Mouse (Mus musculus) macrophage (primary cell): Measurements from ENCODE around the gene Tfdp1. TPM values are rescaled to one million over a fixed set of nuclear protein-coding genes. Genes with fewer than 3 reads are reported as not detected.
"Not testable (repeated sequence)": the region's sequence is repeated elsewhere in the genome, so short reads cannot be mapped to it uniquely, and the experiment has no call there.

ENCODE experiments used
- H3K27ac ChIP-seq: fragments of 350-480 bp; formaldehyde crosslinking; 2 replicates; pipeline ENCODE4 v1.9.0; 2021
- H3K36me3 ChIP-seq: fragments of 350-480 bp; formaldehyde crosslinking; 2 replicates; pipeline ENCODE4 v1.9.0; 2021; ENCODE audit errors: inconsistent target
- H3K4me3 ChIP-seq: fragments of 350-480 bp; formaldehyde crosslinking; 2 replicates; pipeline ENCODE4 v1.9.0; 2021; ENCODE audit errors: inconsistent target
- H3K79me2 ChIP-seq: fragments of 350-480 bp; formaldehyde crosslinking; 2 replicates; pipeline ENCODE4 v1.9.0; 2021; ENCODE audit errors: inconsistent target
- WGBS: methylation state at CpG from one replicate; pipeline ENCODE4 v1.1.7; 2026; ENCODE audit warnings: inconsistent platforms; ENCODE audit not compliant: missing documents; 5-methylcytosine and 5-hydroxymethylcytosine counted together
- polyA plus RNA-seq: library from polyadenylated mRNA; stranded (reverse); fragments of 250-400 nt; gene quantifications from 3 replicates; pipeline ENCODE4 v1.2.4, GENCODE M21; 2018; ENCODE audit warnings: inconsistent platforms
- total RNA-seq, 78 experiments: library from RNA; depleted of rRNA; stranded (reverse); fragments of 250-400 nt; gene quantifications; 1 replicate in 9 of 78; 2 replicates in 24 of 78; 3 replicates in 43 of 78; 4 replicates in 2 of 78; pipeline ENCODE4 v1.2.4; 2018; ENCODE audit warnings: inconsistent platforms in 56 of 78

The Tfdp1 gene
- total RNA-seq (2018; cell fraction: chromatin; rRNA removed), result 10 to 100 TPM; 21.8 to 73.0 (median 43.9) TPM
- 10 to 100 TPM; 21.7 to 37.6 (median 27.5) TPM for total RNA-seq (2018; cell fraction: cytosol; rRNA removed)
- 100 to 1,000 TPM in 1 of 26 experiments, 10 to 100 TPM in 25; 18.5 to 113 (median 33.7) TPM for total RNA-seq (2018; cell fraction: nucleus; rRNA removed)
- polyA plus RNA-seq, result 30.2 to 74.7 TPM (median 31.2 TPM) in 3 replicates

- Histone ChIP-seq H3K4me3 (peak within 1 kb of the TSS; percentile 50), H3K79me2 (peaks cover 42% of the 10 kb centered on the region), H3K36me3 (peaks cover 1% of the 10 kb centered on the region; the same call in 1 of the 2 replicates), H3K27ac (no peak within 1 kb of the TSS)
- WGBS, result 1% methylated on average over 27 of the region's 72 CpGs
Measured at GRCm38 (mm10) chr8:13338255-13338860, at the start of gene Tfdp1. Gene Tfdp1, plus strand, starts transcription at chr8:13338751.

GRCm38 (mm10) chr8:13292364-13292763 lies 46.2 kb upstream of the Tfdp1 start:
- peaks cover 25% of the 10 kb centered on the region for H3K36me3 ChIP-seq
- H3K79me2 ChIP-seq, result no peaks in the 10 kb centered on the region; the same call in 1 of the 2 replicates
- no peak overlapping the region for H3K4me3 ChIP-seq
- 34% methylated on average over 9 of the region's 9 CpGs for WGBS
- no peak overlapping the region for H3K27ac ChIP-seq

- H3K79me2 ChIP-seq, result no peaks in the 10 kb centered on the region
- WGBS, result 96% methylated on average over 9 of the region's 9 CpGs
- H3K27ac ChIP-seq, result no peak overlapping the region
- no peak overlapping the region for H3K4me3 ChIP-seq
- peaks cover 26% of the 10 kb centered on the region for H3K36me3 ChIP-seq
Measured at GRCm38 (mm10) chr8:13293677-13294470, 44.7 kb upstream of the Tfdp1 start.

- Histone ChIP-seq H3K4me3 (no peak overlapping the region), H3K36me3 (peaks cover 40% of the 10 kb centered on the region), H3K27ac (no peak overlapping the region), H3K79me2 (no peaks in the 10 kb centered on the region)
- 98% methylated on average over 8 of the region's 8 CpGs for WGBS
Measured at GRCm38 (mm10) chr8:13299571-13299970, 39.0 kb upstream of the Tfdp1 start.

- Histone ChIP-seq H3K4me3 (no peak overlapping the region), H3K27ac (no peak overlapping the region), H3K79me2 (no peaks in the 10 kb centered on the region), H3K36me3 (peaks cover 32% of the 10 kb centered on the region)
- 90% methylated on average over 7 of the region's 7 CpGs for WGBS
Measured at GRCm38 (mm10) chr8:13301036-13301435, 37.5 kb upstream of the Tfdp1 start.

GRCm38 (mm10) chr8:13305459-13305858 lies 33.1 kb upstream of the Tfdp1 start:
- no peak overlapping the region for H3K27ac ChIP-seq
- peaks cover 9% of the 10 kb centered on the region; the same call in 1 of the 2 replicates for H3K36me3 ChIP-seq
- no peaks in the 10 kb centered on the region for H3K79me2 ChIP-seq
- 95% methylated on average over 6 of the region's 6 CpGs for WGBS
- H3K4me3 ChIP-seq, result no peak overlapping the region

- Histone ChIP-seq H3K27ac (no peak overlapping the region), H3K79me2 (no peaks in the 10 kb centered on the region), H3K4me3 (no peak overlapping the region), H3K36me3 (peaks cover 9% of the 10 kb centered on the region; the same call in 1 of the 2 replicates)
- WGBS, result 98% methylated on average over 4 of the region's 4 CpGs
Measured at GRCm38 (mm10) chr8:13305884-13306283, 32.7 kb upstream of the Tfdp1 start.

- Histone ChIP-seq H3K36me3 (peaks cover 9% of the 10 kb centered on the region; the same call in 1 of the 2 replicates), H3K4me3 (no peak overlapping the region), H3K79me2 (no peaks in the 10 kb centered on the region), H3K27ac (no peak overlapping the region)
- 85% methylated on average over 7 of the region's 7 CpGs for WGBS
Measured at GRCm38 (mm10) chr8:13306309-13306909, 32.1 kb upstream of the Tfdp1 start.

GRCm38 (mm10) chr8:13306916-13307315 lies 31.6 kb upstream of the Tfdp1 start:
- peaks cover 9% of the 10 kb centered on the region; the same call in 1 of the 2 replicates for H3K36me3 ChIP-seq
- 58% methylated on average over 9 of the region's 9 CpGs for WGBS
- no peak overlapping the region for H3K4me3 ChIP-seq
- H3K27ac ChIP-seq, result no peak overlapping the region
- no peaks in the 10 kb centered on the region for H3K79me2 ChIP-seq

GRCm38 (mm10) chr8:13314922-13315321 lies 23.6 kb upstream of the Tfdp1 start:
- 88% methylated on average over 3 of the region's 3 CpGs for WGBS
- H3K4me3 ChIP-seq, result no peak overlapping the region
- H3K36me3 ChIP-seq, result 0 out of 2 replicates have a peak, but pooled peaks cover under 1% of the 10 kb centered on the region
- no peak overlapping the region for H3K27ac ChIP-seq
- H3K79me2 ChIP-seq, result no peaks in the 10 kb centered on the region

GRCm38 (mm10) chr8:13316671-13317070 lies 21.9 kb upstream of the Tfdp1 start:
- 85% methylated on average over 10 of the region's 10 CpGs for WGBS
- no peaks in the 10 kb centered on the region for H3K79me2 ChIP-seq
- H3K36me3 ChIP-seq, result 0 out of 2 replicates have a peak, but pooled peaks cover 10% of the 10 kb centered on the region
- H3K27ac ChIP-seq, result no peak overlapping the region
- no peak overlapping the region for H3K4me3 ChIP-seq

GRCm38 (mm10) chr8:13326598-13326997 lies 12.0 kb upstream of the Tfdp1 start:
- no peak overlapping the region for H3K4me3 ChIP-seq
- no peaks in the 10 kb centered on the region for H3K79me2 ChIP-seq
- no peak overlapping the region for H3K27ac ChIP-seq
- WGBS, result 31% methylated on average over 5 of the region's 5 CpGs
- no peaks in the 10 kb centered on the region for H3K36me3 ChIP-seq

- Histone ChIP-seq H3K4me3 (no peak overlapping the region), H3K36me3 (no peaks in the 10 kb centered on the region), H3K79me2 (peaks cover 5% of the 10 kb centered on the region), H3K27ac (no peak overlapping the region)
- 89% methylated on average over 1 of the region's 1 CpGs for WGBS
Measured at GRCm38 (mm10) chr8:13334671-13335070, 3.9 kb upstream of the Tfdp1 start.

- peaks cover 31% of the 10 kb centered on the region for H3K79me2 ChIP-seq
- not testable (repeated sequence) for H3K36me3 ChIP-seq, H3K27ac ChIP-seq, H3K4me3 ChIP-seq
- WGBS, result 8% methylated on average over 6 of the region's 6 CpGs
Measured at GRCm38 (mm10) chr8:13337245-13337644, 1.3 kb upstream of the Tfdp1 start.
